Mouse (Mus musculus) MEL (cell line): ENCODE measurements around the gene Speer4d.
"Not testable (repeated sequence)": the region's sequence is repeated elsewhere in the genome, so short reads cannot be mapped to it uniquely, and the experiment has no call there.

Experiments used
- CTCF ChIP-seq, 3 experiments: IDR thresholded peaks in 2 of 3; conservative IDR thresholded peaks in 1 of 3; 2 replicates each; pipeline ENCODE4 v1.5.1; 2011 to 2012; ENCODE audit warnings: low read length in 3 of 3, low read depth in 2 of 3, mild to moderate bottlenecking in 2 of 3, improper control_type of control experiment in 1 of 3, inconsistent platforms in 1 of 3, mixed read lengths in 1 of 3, moderate library complexity in 1 of 3; ENCODE audit not compliant: control insufficient read depth in 1 of 3, insufficient read depth in 1 of 3, poor library complexity in 1 of 3, severe bottlenecking in 1 of 3
- ELF1 ChIP-seq: IDR thresholded peaks from 2 replicates; pipeline ENCODE4 v1.6.1; 2014; ENCODE audit warnings: low read depth, mild to moderate bottlenecking, inconsistent platforms, low read length, improper control_type of control experiment, moderate library complexity
- JUND ChIP-seq: IDR thresholded peaks from 2 replicates; pipeline ENCODE4 v1.6.1; 2011; ENCODE audit warnings: low read depth, mild to moderate bottlenecking, improper control_type of control experiment, low read length
- MAFK ChIP-seq: IDR thresholded peaks from 2 replicates; pipeline ENCODE4 v1.6.1; 2011; ENCODE audit warnings: low read depth, mild to moderate bottlenecking, low read length, improper control_type of control experiment, borderline replicate concordance
- MAX ChIP-seq: IDR thresholded peaks from 2 replicates; pipeline ENCODE4 v1.6.1; 2011; ENCODE audit warnings: low read length, improper control_type of control experiment
- MEF2A ChIP-seq: IDR thresholded peaks from 2 replicates; pipeline ENCODE4 v1.6.1; 2014; ENCODE audit warnings: low read depth, mild to moderate bottlenecking, inconsistent platforms, low read length, improper control_type of control experiment; ENCODE audit not compliant: poor library complexity, insufficient replicate concordance, severe bottlenecking; ENCODE audit errors: extremely low read depth
- POLR2A ChIP-seq, 2 experiments: IDR thresholded peaks; 2 replicates each; pipeline ENCODE4 v1.6.1; 2011 to 2012; ENCODE audit warnings: low read length in 2 of 2, mild to moderate bottlenecking in 2 of 2, control low read depth in 1 of 2, improper control_type of control experiment in 1 of 2, low read depth in 1 of 2, moderate library complexity in 1 of 2; ENCODE audit not compliant: control insufficient read depth in 1 of 2, insufficient read depth in 1 of 2, poor library complexity in 1 of 2
- POLR2AphosphoS2 ChIP-seq: IDR thresholded peaks from 2 replicates; pipeline ENCODE4 v1.6.1; 2011; ENCODE audit warnings: low read length, improper control_type of control experiment
- RAD21 ChIP-seq: IDR thresholded peaks from 2 replicates; pipeline ENCODE4 v1.6.1; 2011; ENCODE audit warnings: mild to moderate bottlenecking, low read depth, low read length, improper control_type of control experiment
- RCOR1 ChIP-seq: IDR thresholded peaks from 2 replicates; pipeline ENCODE4 v1.6.1; 2012; ENCODE audit warnings: low read depth, mild to moderate bottlenecking, inconsistent platforms, low read length, improper control_type of control experiment
- TCF12 ChIP-seq: IDR thresholded peaks from 2 replicates; pipeline ENCODE4 v1.6.1; 2014; ENCODE audit warnings: low read depth, mild to moderate bottlenecking, inconsistent platforms, low read length, improper control_type of control experiment, moderate library complexity
- UBTF ChIP-seq: IDR thresholded peaks from 2 replicates; pipeline ENCODE4 v1.6.1; 2012; ENCODE audit warnings: low read depth, mild to moderate bottlenecking, inconsistent platforms, low read length, improper control_type of control experiment, moderate library complexity, borderline replicate concordance; ENCODE audit not compliant: insufficient read depth
- USF2 ChIP-seq, 2 experiments: IDR thresholded peaks; 2 replicates each; pipeline ENCODE4 v1.6.1; 2011 to 2012; ENCODE audit warnings: improper control_type of control experiment in 2 of 2, low read length in 2 of 2, borderline replicate concordance in 1 of 2, inconsistent platforms in 1 of 2, low read depth in 1 of 2, mild to moderate bottlenecking in 1 of 2; ENCODE audit not compliant: insufficient read depth in 1 of 2

DNA sequence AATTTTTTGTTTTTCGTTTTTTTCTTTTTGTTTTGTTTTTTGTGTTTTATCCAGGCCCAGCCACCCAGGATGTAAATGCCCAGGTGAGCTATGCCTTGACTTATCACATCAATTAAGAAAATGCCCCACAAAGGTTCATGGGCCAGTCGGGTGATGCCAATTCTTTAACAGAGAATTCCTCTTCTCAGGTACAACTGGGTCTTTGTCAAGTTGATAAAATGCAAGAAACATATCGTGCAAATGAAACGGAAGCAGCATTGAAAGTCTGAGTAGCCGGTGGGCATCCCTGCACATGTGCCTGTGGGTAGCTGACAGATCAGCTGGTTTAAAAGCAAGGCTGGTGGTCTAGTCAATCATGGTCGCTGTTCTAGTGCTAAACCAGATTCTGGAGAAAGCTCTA lies 12.2 kb upstream of the Speer4d start:
- TF ChIP-seq UBTF; ELF1; CTCF (IDR thresholded peaks at IDR 0.05 in 2 of 3, conservative IDR thresholded peaks at IDR 0.05 in 1 of 3; ENCODE audit: control insufficient read depth in 1 of 3, insufficient read depth in 1 of 3, low read depth in 2 of 3, low read length in 3 of 3, poor library complexity in 1 of 3, severe bottlenecking in 1 of 3); USF2 (IDR thresholded peaks at IDR 0.05; ENCODE audit: borderline replicate concordance in 1 of 2, insufficient read depth in 1 of 2, low read depth in 1 of 2, low read length in 2 of 2); RAD21; TCF12; MAFK; JUND; POLR2A (IDR thresholded peaks at IDR 0.05; ENCODE audit: control insufficient read depth in 1 of 2, insufficient read depth in 1 of 2, low read depth in 1 of 2, low read length in 2 of 2, poor library complexity in 1 of 2); RCOR1; POLR2AphosphoS2; MEF2A; MAX: not testable (repeated sequence)
